Mouse (Mus musculus) Muller cell, postnatal 12 days (primary cell): ENCODE results near the gene Sumo1.
A peak's percentile ranks its signal among the peaks of the same experiment; 100 is the strongest.
"Not testable (repeated sequence)": the region's sequence is repeated elsewhere in the genome, so short reads cannot be mapped to it uniquely, and the experiment has no call there.

ENCODE experiments used
- DNase-seq: peaks from one replicate; pipeline ENCODE4 v3.0.0-alpha.2; 2015; ENCODE audit errors: inconsistent ontology term

Gene Sumo1

GRCm38 (mm10) chr1:59636349-59636748 lies 34.3 kb downstream of the Sumo1 start:
- DNase-seq = no peak

- no peak for DNase-seq
Observed at GRCm38 (mm10) chr1:59633056-59633455, 37.6 kb downstream of the Sumo1 start.

- DNase-seq = no peak
Observed at GRCm38 (mm10) chr1:59631986-59632659, 38.5 kb downstream of the Sumo1 start.

- not testable (repeated sequence) for DNase-seq
Observed at GRCm38 (mm10) chr1:59630356-59630755, 40.3 kb downstream of the Sumo1 start.

GRCm38 (mm10) chr1:59629194-59629593 lies 41.4 kb downstream of the Sumo1 start:
- no peak for DNase-seq

- peak; percentile 16 for DNase-seq
Observed at GRCm38 (mm10) chr1:59625410-59625809, 45.2 kb downstream of the Sumo1 start.

- peak; percentile 77 for DNase-seq
Observed at GRCm38 (mm10) chr1:59623325-59624017, 47.2 kb downstream of the Sumo1 start.

GRCm38 (mm10) chr1:59619201-59619600 lies 51.4 kb downstream of the Sumo1 start:
- no peak for DNase-seq

GRCm38 (mm10) chr1:59615021-59615420 lies 55.6 kb downstream of the Sumo1 start:
- no peak for DNase-seq

GRCm38 (mm10) chr1:59613795-59614194 lies 56.8 kb downstream of the Sumo1 start:
- DNase-seq = no peak

GRCm38 (mm10) chr1:59610929-59611328 lies 59.7 kb downstream of the Sumo1 start:
- DNase-seq = no peak

- DNase-seq = no peak
Observed at GRCm38 (mm10) chr1:59609896-59610295, 60.7 kb downstream of the Sumo1 start.

- DNase-seq = no peak
Observed at GRCm38 (mm10) chr1:59609458-59609857, 61.2 kb downstream of the Sumo1 start.

- no peak for DNase-seq
Observed at GRCm38 (mm10) chr1:59608920-59609319, 61.7 kb downstream of the Sumo1 start.

GRCm38 (mm10) chr1:59608125-59608762 lies 62.4 kb downstream of the Sumo1 start:
- DNase-seq = no peak

- DNase-seq = no peak
Observed at GRCm38 (mm10) chr1:59607071-59607470, 63.6 kb downstream of the Sumo1 start.

GRCm38 (mm10) chr1:59606479-59606878 lies 64.2 kb downstream of the Sumo1 start:
- no peak for DNase-seq

GRCm38 (mm10) chr1:59603893-59604292 lies 66.7 kb downstream of the Sumo1 start:
- no peak for DNase-seq

GRCm38 (mm10) chr1:59603417-59603712 lies 67.3 kb downstream of the Sumo1 start:
- no peak for DNase-seq

- no peak for DNase-seq
Observed at GRCm38 (mm10) chr1:59602531-59603416, 67.9 kb downstream of the Sumo1 start.

GRCm38 (mm10) chr1:59595609-59596008 lies 75.0 kb downstream of the Sumo1 start:
- DNase-seq = no peak
